Comparison of ENCODE assay signal across 9 mouse cellular contexts in the genomic region with DNA sequence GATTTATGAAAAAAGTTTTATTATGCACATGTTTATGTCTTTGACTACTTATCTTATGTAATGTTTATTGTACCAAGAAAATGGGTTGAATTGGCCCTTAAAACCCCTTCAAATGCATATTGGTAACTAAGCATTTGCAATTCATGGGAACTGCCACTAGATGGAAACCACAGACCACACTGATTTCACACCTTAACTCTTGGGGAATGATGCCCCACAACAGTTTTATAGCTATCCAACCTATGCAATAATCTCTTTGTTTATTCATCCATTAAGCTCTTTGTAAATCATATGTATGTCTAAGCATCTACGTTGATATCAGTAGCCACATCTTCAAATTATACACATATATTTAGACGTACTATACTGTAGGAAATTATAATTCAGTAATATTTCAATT.
DNase-seq lines count a peak whose midpoint lies in the region.
"Had no signal": no experiment of that assay in that cellular context is flagged by ENCODE, and none has a peak within 500 bp of the region (broad histone marks: within the 10 kb centered on the region; RNA-seq: fewer than 3 reads in every experiment).

No protein-coding gene starts in this region.

- peak; percentile 5 for DNase-seq in heart, postnatal 4 days
- no peak for DNase-seq in heart, adult 8-10 months (ENCODE audit: low spot score)
- peak; percentile 28 for DNase-seq in A20 (ENCODE audit: low read depth, low spot score)
- peak; percentile 0 for DNase-seq in c-Kit-positive CD71-positive TER-119-positive erythroid progenitor cells, embryonic 14.5 days (ENCODE audit: low spot score)
- DNase-seq in layer of hippocampus, adult 9-10 months (ENCODE audit: low spot score) = peak; percentile 18
- no peak for DNase-seq in urinary bladder, postnatal 14 days (ENCODE audit: low spot score)
- no peak for DNase-seq in ovary, postnatal 14 days (ENCODE audit: low spot score)
- DNase-seq in spleen, adult 18-20 months = no peak
- DNase-seq: liver, embryonic 13.5 days had no signal

Comparison
In these comparisons a context has a peak if more than half of its experiments do, and no peak if none do; other contexts are left out.
1. DNase-seq: peak in heart, postnatal 4 days (single experiment), A20 (single experiment), c-Kit-positive CD71-positive TER-119-positive erythroid progenitor cells, embryonic 14.5 days (single experiment) and layer of hippocampus, adult 9-10 months (single experiment); none in heart, adult 8-10 months (single experiment), urinary bladder, postnatal 14 days (single experiment), ovary, postnatal 14 days (single experiment) and spleen, adult 18-20 months (0 of 2).